Mouse (Mus musculus) G1E (cell line): ENCODE data around the gene Gnptg.

Source experiments
- CTCF ChIP-seq: IDR thresholded peaks from 2 replicates; pipeline ENCODE4 v1.5.1; 2012; ENCODE audit warnings: low read depth, low read length, inconsistent platforms, mixed read lengths
- GATA1 ChIP-seq: IDR thresholded peaks from 2 replicates; pipeline ENCODE4 v1.6.1; 2012; ENCODE audit warnings: borderline replicate concordance, low read length, inconsistent platforms, mixed read lengths
- TAL1 ChIP-seq: conservative IDR thresholded peaks from 2 replicates; pipeline ENCODE4 v1.6.1; 2012; ENCODE audit warnings: low read depth, low read length, inconsistent platforms, mixed read lengths

DNA sequence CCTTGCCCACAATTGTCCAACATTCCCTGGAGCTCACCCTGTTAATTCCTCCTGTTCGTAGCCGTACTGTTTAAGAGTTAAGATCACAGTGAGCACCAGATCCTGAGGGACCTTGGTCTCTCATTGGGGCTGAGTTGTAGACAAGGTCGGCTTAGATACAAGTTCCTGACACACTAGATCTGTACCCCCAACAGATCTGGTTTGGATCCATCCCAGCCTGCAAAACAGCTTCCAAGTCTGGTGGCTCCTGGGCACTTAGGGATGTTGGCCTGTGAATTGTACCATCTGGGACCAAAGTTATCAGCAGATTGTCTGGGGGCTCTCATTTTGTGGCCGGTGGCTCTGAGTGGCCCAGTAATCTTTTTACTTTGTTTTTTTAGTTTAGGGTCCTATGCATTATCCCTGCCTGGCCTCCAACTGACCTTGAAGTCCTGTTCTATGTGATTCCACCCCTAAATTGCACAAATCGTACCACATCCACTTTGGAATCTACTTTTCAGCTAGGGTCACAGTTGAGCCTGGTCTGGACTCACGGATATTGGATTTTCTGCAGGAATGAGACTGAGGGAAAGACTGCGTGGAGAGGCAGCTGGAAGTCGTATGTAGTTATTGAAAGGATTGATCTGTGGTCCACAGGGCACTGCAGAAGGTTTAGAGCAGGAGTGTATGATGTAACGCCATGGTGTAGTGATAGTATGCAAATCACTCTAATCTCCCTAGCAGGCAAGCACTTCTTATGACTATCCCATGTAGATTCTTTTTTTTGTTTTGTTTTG is 34.8 kb upstream of the Gnptg start, which contains the start of gene Ube2i:
- no peak for TF ChIP-seq GATA1
- no peak for TF ChIP-seq TAL1
- TF ChIP-seq CTCF: no peak
